Mouse (Mus musculus): ENCODE results near the gene Ccdc117. TPM values are rescaled to one million over a fixed set of nuclear protein-coding genes. Genes with fewer than 3 reads are reported as not detected.
"Not testable (repeated sequence)": the region's sequence is repeated elsewhere in the genome, so short reads cannot be mapped to it uniquely, and the experiment has no call there.

The Ccdc117 gene
- total RNA-seq (2021) = 10 to 100 TPM; 11.0 to 17.2 TPM

GRCm38 (mm10) chr11:5541799-5542481, at the start of gene Ccdc117:
TSS of gene Ccdc117 (minus strand) at chr11:5542187.
- DNase-seq (ENCODE audit: extremely low spot score in 1 of 2, low spot score in 1 of 2) = peak; percentile 61 to 69

- DNase-seq (ENCODE audit: extremely low spot score in 1 of 2, low spot score in 1 of 2) = no peak
These were observed 33.1 kb upstream of the Ccdc117 start for GRCm38 (mm10) chr11:5575046-5575445.

DNA sequence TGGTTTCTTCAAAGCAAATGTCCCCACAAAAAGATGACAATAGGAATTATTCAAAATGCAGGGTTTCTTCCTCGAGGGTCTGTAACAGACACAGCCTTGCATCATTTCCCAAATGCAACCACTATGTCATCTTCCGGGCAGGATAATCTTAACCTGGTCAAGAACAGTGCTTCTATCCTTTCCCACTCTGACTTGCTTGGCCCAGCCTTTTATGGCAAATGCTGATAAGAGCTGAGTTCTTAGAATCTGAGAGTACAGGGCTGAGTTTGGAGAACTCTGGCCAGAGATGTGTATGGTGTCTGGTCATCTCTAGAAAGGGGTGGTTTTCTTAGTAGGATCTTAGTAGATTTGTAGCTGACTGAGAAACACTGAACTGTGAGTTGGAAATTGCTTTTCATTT, 31.8 kb upstream of the Ccdc117 start:
- no peak for DNase-seq (ENCODE audit: extremely low spot score in 1 of 2, low spot score in 1 of 2)

- no peak for DNase-seq (ENCODE audit: extremely low spot score in 1 of 2, low spot score in 1 of 2)
These were observed 29.9 kb upstream of the Ccdc117 start for GRCm38 (mm10) chr11:5571856-5572255.

GRCm38 (mm10) chr11:5569474-5569873, 27.5 kb upstream of the Ccdc117 start, which contains the start of gene Ankrd36:
TSS of gene Ankrd36 (plus strand) at chr11:5569684.
- no peak for DNase-seq (ENCODE audit: extremely low spot score in 1 of 2, low spot score in 1 of 2)

DNA sequence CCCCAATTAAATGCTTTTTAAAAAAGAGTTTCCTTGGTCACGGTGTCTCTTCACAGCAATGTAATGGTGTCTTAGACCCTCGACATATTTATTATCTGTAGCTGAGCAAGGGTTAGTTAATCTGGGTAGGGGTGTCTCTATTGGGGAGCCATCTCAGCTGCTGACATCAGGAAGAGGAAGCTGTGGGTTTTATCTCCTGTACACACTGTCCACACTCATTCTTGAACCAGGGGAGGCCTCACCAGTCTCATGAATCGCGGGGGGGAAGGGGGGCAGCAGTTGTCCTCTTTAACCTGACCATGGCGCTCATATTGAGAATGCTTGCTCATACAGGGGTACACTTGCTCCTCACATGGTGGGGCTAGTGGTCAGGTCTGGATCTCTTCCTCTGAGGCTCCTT, 26.1 kb upstream of the Ccdc117 start:
- DNase-seq (ENCODE audit: extremely low spot score in 1 of 2, low spot score in 1 of 2) = no peak

- DNase-seq (ENCODE audit: extremely low spot score in 1 of 2, low spot score in 1 of 2) = no peak
These were observed 25.7 kb upstream of the Ccdc117 start for GRCm38 (mm10) chr11:5567654-5568053.

DNA sequence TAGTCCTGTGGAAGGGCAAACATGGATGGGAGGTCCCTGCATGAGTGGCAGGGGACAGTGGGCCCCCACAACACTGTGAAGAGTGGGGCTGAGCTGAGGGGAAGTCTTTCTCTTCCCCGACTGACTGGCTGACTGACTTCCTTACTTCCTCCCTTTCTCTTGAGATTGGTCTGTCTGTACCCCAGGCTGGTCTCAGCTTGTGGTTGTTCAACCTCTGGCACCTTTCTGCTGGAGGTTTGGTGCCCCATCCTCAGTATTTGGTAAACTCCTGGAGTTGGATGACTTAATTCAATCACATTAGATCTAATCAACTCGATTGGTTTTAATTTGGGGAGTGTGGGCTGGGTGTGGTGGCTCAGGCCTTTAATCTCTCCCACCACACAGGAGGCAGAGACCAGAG, 24.5 kb upstream of the Ccdc117 start:
- DNase-seq (ENCODE audit: extremely low spot score in 1 of 2, low spot score in 1 of 2) = no peak

DNA sequence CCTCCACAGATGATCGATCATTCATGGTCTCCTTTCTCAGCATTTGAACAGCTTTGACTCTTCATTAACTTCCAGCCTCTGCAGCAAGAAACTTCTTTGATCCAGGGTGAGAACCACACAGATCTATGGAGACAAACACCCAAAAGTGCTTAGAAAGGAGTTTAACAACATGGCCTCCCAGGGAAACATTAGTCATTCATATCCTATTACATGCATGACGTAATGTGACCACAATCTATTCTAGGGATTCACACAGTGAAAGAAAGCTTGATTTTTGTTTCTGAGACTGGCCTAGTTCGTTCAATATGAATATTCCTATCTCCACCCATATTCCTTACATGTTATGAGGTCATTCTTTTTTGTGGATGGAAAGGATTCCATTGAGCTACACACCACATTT, 23.6 kb upstream of the Ccdc117 start:
- no peak for DNase-seq (ENCODE audit: extremely low spot score in 1 of 2, low spot score in 1 of 2)

- no peak for DNase-seq (ENCODE audit: extremely low spot score in 1 of 2, low spot score in 1 of 2)
These were observed 21.9 kb upstream of the Ccdc117 start for GRCm38 (mm10) chr11:5563898-5564297.

DNA sequence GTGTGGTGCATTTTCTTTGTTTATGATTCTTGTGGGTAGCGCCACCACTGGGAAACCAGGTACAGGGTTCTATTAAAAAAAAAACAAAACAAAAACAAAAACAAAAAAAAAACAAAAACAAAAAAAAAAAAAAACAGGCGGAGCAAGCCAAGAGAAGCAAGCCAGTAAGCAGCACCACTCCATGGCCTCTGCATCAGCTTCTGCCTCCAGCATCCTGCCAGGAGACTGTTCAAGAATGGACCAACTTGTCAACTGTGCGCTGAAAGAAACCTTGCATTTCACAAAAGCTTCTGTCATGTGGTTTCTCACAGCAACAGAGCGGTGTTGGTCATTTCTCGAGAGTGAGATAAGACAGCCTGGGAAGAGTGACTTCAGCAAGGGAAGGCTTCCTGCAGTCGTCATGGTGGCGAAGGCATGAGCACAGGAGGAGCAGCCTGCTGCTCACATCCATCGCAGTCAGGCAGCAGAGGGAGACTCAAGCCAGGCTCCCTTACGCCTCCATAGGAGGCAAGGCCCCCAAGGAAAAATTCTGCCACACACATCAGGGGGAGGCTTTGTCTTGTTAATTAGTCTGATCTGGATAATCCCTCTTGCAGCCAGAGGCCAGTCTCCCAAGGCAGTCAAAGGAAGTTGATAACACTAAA, 20.8 kb upstream of the Ccdc117 start:
- no peak for DNase-seq (ENCODE audit: extremely low spot score in 1 of 2, low spot score in 1 of 2)

- no peak for DNase-seq (ENCODE audit: extremely low spot score in 1 of 2, low spot score in 1 of 2)
These were observed 18.3 kb upstream of the Ccdc117 start for GRCm38 (mm10) chr11:5560273-5560672.

DNA sequence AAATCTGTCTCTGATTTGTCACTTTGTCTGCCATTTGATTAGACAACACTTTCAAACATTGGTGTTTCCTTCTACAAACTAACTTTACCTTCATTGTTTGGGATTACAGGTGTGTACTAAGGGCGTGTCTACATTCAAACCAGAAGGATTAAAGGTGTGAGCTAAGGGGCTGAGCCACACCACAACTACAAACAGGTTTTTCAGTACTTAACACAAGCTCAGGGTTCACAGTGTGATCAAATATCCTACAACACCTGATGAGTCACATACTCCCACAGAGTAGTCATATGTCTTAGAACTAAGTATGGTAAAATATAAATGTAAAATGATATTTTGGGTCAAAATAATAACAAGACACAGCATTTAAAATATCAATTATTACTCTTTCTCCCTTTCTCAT, 9.9 kb upstream of the Ccdc117 start:
- no peak for DNase-seq (ENCODE audit: extremely low spot score in 1 of 2, low spot score in 1 of 2)

- DNase-seq (ENCODE audit: extremely low spot score in 1 of 2, low spot score in 1 of 2) = no peak
These were observed 9.4 kb upstream of the Ccdc117 start for GRCm38 (mm10) chr11:5551430-5551829.

GRCm38 (mm10) chr11:5546693-5547092, 4.7 kb upstream of the Ccdc117 start:
- no peak for DNase-seq (ENCODE audit: extremely low spot score in 1 of 2, low spot score in 1 of 2)

GRCm38 (mm10) chr11:5545457-5545856, 3.5 kb upstream of the Ccdc117 start:
- DNase-seq (ENCODE audit: extremely low spot score in 1 of 2, low spot score in 1 of 2) = no peak

DNA sequence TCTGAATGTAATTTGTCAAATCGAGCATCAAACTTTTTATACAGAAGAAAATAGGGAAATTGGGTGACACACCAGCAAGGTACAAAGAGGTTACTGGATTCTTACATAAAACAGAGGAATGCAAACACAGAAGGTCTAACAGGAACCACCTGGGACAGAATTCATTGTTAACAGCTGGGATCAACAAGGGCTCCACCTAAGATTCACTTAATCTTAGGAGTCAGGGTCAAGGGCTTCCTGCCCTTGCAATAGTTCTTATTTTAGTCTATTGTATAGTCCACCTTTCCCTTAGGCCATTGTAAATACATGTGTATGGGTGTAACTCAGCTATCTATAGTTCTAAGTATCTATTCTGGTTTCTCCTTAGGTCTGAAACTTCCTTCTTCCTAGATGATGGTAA, 2.7 kb upstream of the Ccdc117 start:
- DNase-seq (ENCODE audit: extremely low spot score in 1 of 2, low spot score in 1 of 2) = not testable (repeated sequence)

- DNase-seq (ENCODE audit: extremely low spot score in 1 of 2, low spot score in 1 of 2) = no peak
These were observed 1.3 kb upstream of the Ccdc117 start for GRCm38 (mm10) chr11:5543281-5543680.

GRCm38 (mm10) chr11:5542482-5543185, 647 bp upstream of the Ccdc117 start:
- no peak for DNase-seq (ENCODE audit: extremely low spot score in 1 of 2, low spot score in 1 of 2)

- no peak for DNase-seq (ENCODE audit: extremely low spot score in 1 of 2, low spot score in 1 of 2)
These were observed 673 bp downstream of the Ccdc117 start for GRCm38 (mm10) chr11:5541230-5541798.

DNA sequence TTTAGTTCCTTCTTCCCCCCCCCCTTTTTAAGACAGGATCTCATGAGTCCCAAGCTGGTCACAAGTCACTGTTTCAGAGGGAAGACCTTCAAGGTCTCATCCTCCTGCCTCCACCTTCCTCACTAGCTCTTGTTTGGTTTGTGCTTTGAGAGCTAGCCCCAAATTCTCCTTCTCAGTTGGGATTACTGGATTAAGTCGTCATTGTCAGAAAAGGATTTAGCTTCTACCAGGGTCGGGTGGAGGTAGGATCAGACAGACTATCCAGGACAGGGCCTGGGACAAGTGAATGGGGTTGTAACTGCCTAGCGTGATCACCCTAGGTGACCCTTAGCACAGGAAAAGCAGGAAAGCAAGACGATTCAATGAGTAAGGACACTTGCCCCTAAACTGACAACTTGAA, 1.7 kb downstream of the Ccdc117 start:
- no peak for DNase-seq (ENCODE audit: extremely low spot score in 1 of 2, low spot score in 1 of 2)
